Mouse (Mus musculus) stomach, embryonic 16.5 days (tissue): ENCODE measurements around the gene Mef2c. TPM values are rescaled to one million over a fixed set of nuclear protein-coding genes. Genes with fewer than 3 reads are reported as not detected.

ENCODE experiments used
- ATAC-seq: fragments of 200-750 bp; cut with Nextera tagmentation; 2 replicates; pipeline ENCODE4 v1.8.0; 2017; ENCODE audit warnings: moderate number of reproducible peaks, moderate TSS enrichment; ENCODE audit not compliant: insufficient read depth, low FRiP score
- H3K27ac ChIP-seq: fragments of 300-500 bp; sonication (generic); 2 replicates; pipeline ENCODE4 v1.5.1; 2014; ENCODE audit warnings: low read length
- H3K27me3 ChIP-seq: fragments of 300-500 bp; sonication (generic); 2 replicates; pipeline ENCODE4 v1.6.1; 2014; ENCODE audit warnings: low read length, control low read depth, mixed read lengths; ENCODE audit not compliant: control insufficient read depth, insufficient read depth
- H3K36me3 ChIP-seq: fragments of 300-500 bp; sonication (generic); 2 replicates; pipeline ENCODE4 v1.6.1; 2014; ENCODE audit warnings: low read length; ENCODE audit not compliant: control insufficient read depth, insufficient read depth
- H3K4me1 ChIP-seq: fragments of 300-500 bp; sonication (generic); 2 replicates; pipeline ENCODE4 v1.6.1; 2014; ENCODE audit warnings: low read length, control low read depth, mixed read lengths; ENCODE audit not compliant: control insufficient read depth, insufficient read depth
- H3K4me2 ChIP-seq: fragments of 300-500 bp; sonication (generic); 2 replicates; pipeline ENCODE4 v1.6.1; 2014; ENCODE audit warnings: low read depth, low read length, mixed read lengths
- H3K4me3 ChIP-seq: fragments of 300-500 bp; sonication (generic); replicated peaks from 2 replicates; pipeline ENCODE4 v1.5.1; 2014; ENCODE audit warnings: mild to moderate bottlenecking, low read length
- H3K9ac ChIP-seq: fragments of 300-500 bp; sonication (generic); 2 replicates; pipeline ENCODE4 v1.6.1; 2014; ENCODE audit warnings: low read length
- H3K9me3 ChIP-seq: fragments of 300-500 bp; sonication (generic); replicated peaks from 2 replicates; pipeline ENCODE4 v1.6.1; 2016; ENCODE audit warnings: low read length, control low read depth; ENCODE audit not compliant: control insufficient read depth
- WGBS: fragments of 180-500 bp; shearing (Covaris S2); extraction: QIAGEN DNeasy Blood & Tissue Kit; methylation state at CpG from one replicate; pipeline ENCODE4 v1.1.7; 2014; 5-methylcytosine and 5-hydroxymethylcytosine counted together
- polyA plus RNA-seq: library from polyadenylated mRNA; unstranded; fragments of >200 nt; fragmentation: Nextera tagmentation; extraction: Ambion mirVana; gene quantifications from 2 replicates; pipeline ENCODE4 v1.2.1, GENCODE M21; 2015

Mef2c gene
- polyA plus RNA-seq, 1 experiment from 2014 or later = 51.9 TPM

GRCm38 (mm10) chr13:83482087-83482486 lies 21.7 kb upstream of the Mef2c start:
- H3K4me1 ChIP-seq = no peaks in the 10 kb centered on the region
- H3K9ac ChIP-seq = no peak overlapping the region
- H3K4me3 ChIP-seq = no peak overlapping the region
- H3K9me3 ChIP-seq = no peaks in the 10 kb centered on the region
- no peaks in the 10 kb centered on the region for H3K27me3 ChIP-seq
- H3K27ac ChIP-seq = no peak overlapping the region
- no peaks in the 10 kb centered on the region for H3K36me3 ChIP-seq
- no peak for ATAC-seq
- H3K4me2 ChIP-seq = no peak overlapping the region
- WGBS = 69% methylated on average over 5 of the region's 5 CpGs

DNA sequence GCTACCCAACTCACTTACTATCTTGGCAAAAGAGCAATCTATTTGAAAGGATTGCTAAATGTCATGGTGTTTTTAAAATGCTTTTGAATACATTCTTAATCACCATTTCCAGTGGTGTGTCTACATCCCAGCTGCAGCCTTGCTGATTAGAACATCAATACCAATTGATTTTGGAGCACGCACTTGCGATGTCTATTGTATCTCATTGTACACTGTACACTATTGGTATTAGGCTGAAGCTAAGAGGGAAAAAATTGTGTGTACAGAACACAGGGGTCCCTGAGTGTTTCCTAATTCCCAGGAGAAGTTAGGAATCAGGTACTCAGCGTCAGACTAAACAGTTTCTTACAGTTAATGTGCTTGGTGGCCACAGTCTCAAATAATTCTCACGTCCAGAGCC lies 19.6 kb upstream of the Mef2c start:
- Histone ChIP-seq H3K4me1 (no peaks in the 10 kb centered on the region), H3K4me3 (no peak overlapping the region), H3K27me3 (no peaks in the 10 kb centered on the region), H3K36me3 (no peaks in the 10 kb centered on the region), H3K9me3 (no peaks in the 10 kb centered on the region), H3K27ac (no peak overlapping the region), H3K9ac (no peak overlapping the region), H3K4me2 (no peak overlapping the region)
- ATAC-seq = no peak
- WGBS = 79% methylated on average over 4 of the region's 4 CpGs

- no peaks in the 10 kb centered on the region for H3K4me1 ChIP-seq
- no peaks in the 10 kb centered on the region for H3K27me3 ChIP-seq
- no peak overlapping the region for H3K4me2 ChIP-seq
- no peak overlapping the region for H3K4me3 ChIP-seq
- WGBS = 61% methylated on average over 7 of the region's 7 CpGs
- H3K27ac ChIP-seq = no peak overlapping the region
- ATAC-seq = no peak
- H3K9ac ChIP-seq = no peak overlapping the region
- H3K36me3 ChIP-seq = no peaks in the 10 kb centered on the region
- H3K9me3 ChIP-seq = no peaks in the 10 kb centered on the region
Measured at GRCm38 (mm10) chr13:83484721-83485369, 19.0 kb upstream of the Mef2c start.

- H3K4me2 ChIP-seq = no peak overlapping the region
- H3K27me3 ChIP-seq = no peaks in the 10 kb centered on the region
- WGBS = 67% methylated on average over 3 of the region's 3 CpGs
- no peaks in the 10 kb centered on the region for H3K9me3 ChIP-seq
- no peak overlapping the region for H3K4me3 ChIP-seq
- no peak overlapping the region for H3K9ac ChIP-seq
- H3K36me3 ChIP-seq = no peaks in the 10 kb centered on the region
- no peak for ATAC-seq
- H3K27ac ChIP-seq = no peak overlapping the region
- no peaks in the 10 kb centered on the region for H3K4me1 ChIP-seq
Measured at GRCm38 (mm10) chr13:83492051-83492450, 11.8 kb upstream of the Mef2c start.

GRCm38 (mm10) chr13:83497708-83498107 lies 6.1 kb upstream of the Mef2c start:
- Histone ChIP-seq H3K4me3 (no peak overlapping the region), H3K4me2 (no peak overlapping the region), H3K27ac (no peak overlapping the region), H3K4me1 (no peaks in the 10 kb centered on the region), H3K9ac (no peak overlapping the region), H3K9me3 (no peaks in the 10 kb centered on the region), H3K27me3 (no peaks in the 10 kb centered on the region), H3K36me3 (no peaks in the 10 kb centered on the region)
- WGBS = 83% methylated on average over 3 of the region's 3 CpGs
- no peak for ATAC-seq

GRCm38 (mm10) chr13:83499526-83499925 lies 4.3 kb upstream of the Mef2c start:
- ATAC-seq = no peak
- no peaks in the 10 kb centered on the region for H3K27me3 ChIP-seq
- no peak overlapping the region for H3K9ac ChIP-seq
- H3K36me3 ChIP-seq = no peaks in the 10 kb centered on the region
- no peak overlapping the region for H3K4me3 ChIP-seq
- H3K9me3 ChIP-seq = no peaks in the 10 kb centered on the region
- WGBS = 63% methylated on average over 4 of the region's 4 CpGs
- no peak overlapping the region for H3K4me2 ChIP-seq
- no peak overlapping the region for H3K27ac ChIP-seq
- no peaks in the 10 kb centered on the region for H3K4me1 ChIP-seq

DNA sequence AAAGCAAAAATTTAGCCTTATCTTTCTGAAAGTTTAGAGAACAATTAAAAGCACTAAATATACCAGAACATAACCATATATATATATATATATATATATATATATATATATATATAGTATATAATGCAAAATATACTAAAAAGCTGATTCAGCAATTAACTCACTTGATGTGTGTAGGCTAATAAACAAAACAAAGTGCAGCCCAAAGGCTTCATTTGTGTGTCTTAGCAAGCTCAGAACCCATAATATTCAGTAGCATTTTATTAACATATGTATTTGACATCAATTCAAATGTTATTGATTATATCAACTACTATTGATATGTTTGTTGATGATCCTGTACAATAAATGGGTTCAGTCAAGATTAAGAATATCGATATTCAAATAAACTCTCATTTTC lies 3.9 kb downstream of the Mef2c start:
- WGBS = 80% methylated on average over 1 of the region's 1 CpGs
- Histone ChIP-seq H3K9ac (no peak overlapping the region), H3K9me3 (no peaks in the 10 kb centered on the region), H3K27me3 (no peaks in the 10 kb centered on the region), H3K4me2 (no peak overlapping the region), H3K27ac (no peak overlapping the region), H3K36me3 (no peaks in the 10 kb centered on the region), H3K4me3 (no peak overlapping the region), H3K4me1 (no peaks in the 10 kb centered on the region)
- no peak for ATAC-seq

- H3K36me3 ChIP-seq = no peaks in the 10 kb centered on the region
- no peaks in the 10 kb centered on the region for H3K9me3 ChIP-seq
- H3K4me2 ChIP-seq = no peak overlapping the region
- H3K4me3 ChIP-seq = no peak overlapping the region
- no peak for ATAC-seq
- no peaks in the 10 kb centered on the region for H3K27me3 ChIP-seq
- H3K27ac ChIP-seq = no peak overlapping the region
- H3K4me1 ChIP-seq = no peaks in the 10 kb centered on the region
- 56% methylated on average over 4 of the region's 4 CpGs for WGBS
- H3K9ac ChIP-seq = no peak overlapping the region
Measured at GRCm38 (mm10) chr13:83515013-83515547, 11.2 kb downstream of the Mef2c start.

DNA sequence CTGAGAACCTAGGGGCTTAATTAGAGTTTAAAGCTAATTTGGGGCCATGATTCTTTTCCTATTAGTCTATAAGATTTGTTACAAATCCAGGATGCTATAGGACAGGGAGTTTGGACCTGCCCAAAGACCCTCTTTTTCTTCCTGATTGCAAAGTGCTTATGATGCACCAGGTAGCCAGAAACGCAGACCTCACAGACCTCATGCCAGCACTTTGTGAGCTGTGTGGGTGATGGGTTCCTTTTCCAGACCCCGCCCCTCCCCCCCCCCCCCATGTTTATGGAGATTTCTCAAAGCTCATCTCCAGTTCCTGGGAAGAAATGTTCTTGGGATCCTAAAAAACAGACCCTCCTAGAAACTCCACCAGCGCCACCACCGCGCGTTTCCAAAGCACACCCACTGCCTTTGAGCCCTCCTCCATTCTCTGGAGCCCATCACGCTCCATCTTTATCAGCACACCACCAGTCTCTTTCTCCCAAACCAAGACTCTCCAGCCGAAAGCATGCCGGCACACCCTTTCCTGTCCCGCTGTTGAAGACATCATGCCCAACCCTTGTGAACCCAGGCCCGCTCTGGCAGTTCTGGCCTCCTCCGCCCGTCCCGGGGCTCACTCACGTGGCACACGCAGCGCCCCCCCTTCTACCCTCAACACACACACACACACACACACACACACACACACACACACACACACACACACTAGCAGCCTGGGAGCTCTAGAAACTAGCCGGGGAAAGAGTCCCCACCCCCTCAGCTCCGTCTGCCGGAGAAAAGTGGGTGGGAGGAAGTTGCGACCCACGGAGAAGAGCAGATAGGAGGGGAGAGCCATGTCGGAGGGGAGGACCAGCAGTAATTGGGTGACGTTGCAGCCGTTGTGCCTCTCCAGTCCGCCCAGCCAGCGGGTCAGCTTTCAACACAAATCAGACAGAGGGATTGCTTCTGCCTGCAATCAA lies 14.1 kb downstream of the Mef2c start:
- Histone ChIP-seq H3K27me3 (no peaks in the 10 kb centered on the region), H3K4me3 (peak overlapping the region; percentile 50), H3K9ac (peak overlapping the region; percentile 62), H3K4me1 (no peaks in the 10 kb centered on the region), H3K4me2 (peak overlapping the region; percentile 69), H3K36me3 (no peaks in the 10 kb centered on the region), H3K27ac (peak overlapping the region; percentile 74), H3K9me3 (no peaks in the 10 kb centered on the region)
- peak; percentile 92 for ATAC-seq
- 2% methylated on average over 25 of the region's 27 CpGs for WGBS
